Mouse (Mus musculus) liver, embryonic 16.5 days (tissue): ENCODE measurements around the gene BC025920. TPM values are rescaled to one million over a fixed set of nuclear protein-coding genes. Genes with fewer than 3 reads are reported as not detected.

ENCODE experiments used
- ATAC-seq: fragments of 200-750 bp; cut with Nextera tagmentation; 2 replicates; pipeline ENCODE4 v1.8.0; 2017; ENCODE audit warnings: low read depth, mild to moderate bottlenecking, moderate number of reproducible peaks, moderate library complexity
- H3K27ac ChIP-seq: fragments of 300-500 bp; sonication (generic); 2 replicates; pipeline ENCODE4 v1.5.1; 2014; ENCODE audit warnings: mild to moderate bottlenecking, low read length
- H3K27me3 ChIP-seq: fragments of 300-500 bp; sonication (generic); 2 replicates; pipeline ENCODE4 v1.6.1; 2014; ENCODE audit warnings: low read depth, low read length, mixed read lengths; ENCODE audit not compliant: control insufficient read depth, insufficient read depth
- H3K36me3 ChIP-seq: fragments of 300-500 bp; sonication (generic); 2 replicates; pipeline ENCODE4 v1.6.1; 2014; ENCODE audit warnings: mild to moderate bottlenecking; ENCODE audit not compliant: control insufficient read depth, insufficient read depth
- H3K4me1 ChIP-seq: fragments of 300-500 bp; sonication (generic); 2 replicates; pipeline ENCODE4 v1.6.1; 2014; ENCODE audit warnings: low read depth, low read length, mixed read lengths; ENCODE audit not compliant: control insufficient read depth
- H3K4me2 ChIP-seq: fragments of 300-500 bp; sonication (generic); 2 replicates; pipeline ENCODE4 v1.6.1; 2014; ENCODE audit warnings: low read depth, low read length, mixed read lengths
- H3K4me3 ChIP-seq: fragments of 300-500 bp; sonication (generic); 2 replicates; pipeline ENCODE4 v1.5.1; 2014; ENCODE audit warnings: low read depth, mild to moderate bottlenecking, low read length
- H3K9ac ChIP-seq: fragments of 300-500 bp; sonication (generic); 2 replicates; pipeline ENCODE4 v1.6.1; 2014; ENCODE audit warnings: low read depth, low read length
- H3K9me3 ChIP-seq: fragments of 300-500 bp; sonication (generic); replicated peaks from 2 replicates; pipeline ENCODE4 v1.6.1; 2016; ENCODE audit warnings: low read length; ENCODE audit not compliant: control insufficient read depth
- WGBS: fragments of 180-500 bp; shearing (Covaris S2); extraction: QIAGEN DNeasy Blood & Tissue Kit; methylation state at CpG from one replicate; pipeline ENCODE4 v1.1.7; 2014; ENCODE audit not compliant: insufficient replicate concordance; 5-methylcytosine and 5-hydroxymethylcytosine counted together
- polyA plus RNA-seq: library from polyadenylated mRNA; unstranded; fragments of >200 nt; fragmentation: Nextera tagmentation; extraction: Ambion mirVana; gene quantifications from 2 replicates; pipeline ENCODE4 v1.2.1, GENCODE M21; 2015

The BC025920 gene
- polyA plus RNA-seq, 1 experiment from 2014 or later = 0.35 TPM

GRCm38 (mm10) chr10:81656174-81656573 lies 50.1 kb downstream of the BC025920 start:
- no peak overlapping the region for H3K4me3 ChIP-seq
- H3K27me3 ChIP-seq = no peaks in the 10 kb centered on the region
- no peak overlapping the region for H3K4me2 ChIP-seq
- H3K36me3 ChIP-seq = peaks cover 10% of the 10 kb centered on the region
- no peaks in the 10 kb centered on the region for H3K4me1 ChIP-seq
- H3K9me3 ChIP-seq = peaks cover 2% of the 10 kb centered on the region
- H3K9ac ChIP-seq = no peak overlapping the region
- WGBS = 83% methylated on average over 2 of the region's 2 CpGs
- no peak overlapping the region for H3K27ac ChIP-seq
- no peak for ATAC-seq

Other genes with a start within 250 kb of the BC025920 start
- gene Mfsd12, start 248.8 kb upstream of the BC025920 start, polyA plus RNA-seq = 9.2 and 11.9 TPM in 2 replicates
- 1.9 and 2.5 TPM in 2 replicates for gene 4930404N11Rik, start 240.5 kb upstream of the BC025920 start, polyA plus RNA-seq
- 128 and 138 TPM in 2 replicates for gene Fzr1, start 227.8 kb upstream of the BC025920 start, polyA plus RNA-seq
- gene Dohh, start 221.8 kb upstream of the BC025920 start, polyA plus RNA-seq = 46.3 and 48.3 TPM in 2 replicates
- 0.54 and 0.55 TPM in 2 replicates for gene Gm48551, start 221.8 kb upstream of the BC025920 start, polyA plus RNA-seq
- 0.44 and 0.48 TPM in 2 replicates for gene Gm48552, start 217.3 kb upstream of the BC025920 start, polyA plus RNA-seq
- 1.7 and 4.1 TPM in 2 replicates for gene Smim24, start 213.2 kb upstream of the BC025920 start, polyA plus RNA-seq
- gene Nfic, start 150.6 kb upstream of the BC025920 start, polyA plus RNA-seq = 10.2 and 12.0 TPM in 2 replicates
- 0.05 TPM in 1 of 2 replicates, not detected in the other for gene Celf5, start 123.6 kb upstream of the BC025920 start, polyA plus RNA-seq
- 39.3 and 47.1 TPM in 2 replicates for gene Ncln, start 109.9 kb upstream of the BC025920 start, polyA plus RNA-seq
- gene S1pr4, start 106.1 kb upstream of the BC025920 start, polyA plus RNA-seq = 4.8 and 5.3 TPM in 2 replicates
- 4.3 and 4.4 TPM in 2 replicates for gene Gna15, start 82.0 kb upstream of the BC025920 start, polyA plus RNA-seq
- 20.0 and 24.3 TPM in 2 replicates for gene Gna11, start 61.1 kb upstream of the BC025920 start, polyA plus RNA-seq
- gene Aes, start 46.8 kb upstream of the BC025920 start, polyA plus RNA-seq = 131 and 141 TPM in 2 replicates
- 1.8 and 2.7 TPM in 2 replicates for gene Tle2, start 31.7 kb upstream of the BC025920 start, polyA plus RNA-seq
- 3.5 and 4.5 TPM in 2 replicates for gene Tle6, start 5.2 kb upstream of the BC025920 start, polyA plus RNA-seq
- gene Sirt6, start 21.5 kb downstream of the BC025920 start, polyA plus RNA-seq = 6.9 and 8.1 TPM in 2 replicates
- 2.1 and 2.4 TPM in 2 replicates for gene Ankrd24, start 22.3 kb downstream of the BC025920 start, polyA plus RNA-seq
- gene Gm10778, start 42.8 kb downstream of the BC025920 start, polyA plus RNA-seq = 1.1 and 1.3 TPM in 2 replicates
- 3.5 and 4.4 TPM in 2 replicates for gene Zfp433, start 98.6 kb downstream of the BC025920 start, polyA plus RNA-seq
- 1.1 TPM in 2 replicates for gene Gm3055, start 164.9 kb downstream of the BC025920 start, polyA plus RNA-seq
- gene Gm4767, start 205.9 kb downstream of the BC025920 start, polyA plus RNA-seq = 0.79 and 0.94 TPM in 2 replicates